Mouse (Mus musculus) ES-Bruce4 (cell line): ENCODE data around the gene Drg1.

Source experiments
- CTCF ChIP-seq: IDR thresholded peaks from one replicate; pipeline ENCODE4 v1.8.1; 2011; ENCODE audit warnings: low read depth, low read length
- EP300 ChIP-seq: IDR thresholded peaks from 2 replicates; pipeline ENCODE4 v1.6.1; 2011; ENCODE audit warnings: low read depth, low read length; ENCODE audit not compliant: insufficient read depth

GRCm38 (mm10) chr11:3288521-3289301 is 22.5 kb upstream of the Drg1 start, which contains the start of gene Patz1:
- TF ChIP-seq CTCF, result no peak
- no peak for TF ChIP-seq EP300
